Mouse (Mus musculus): ENCODE measurements around the gene Ccser2. TPM values are rescaled to one million over a fixed set of nuclear protein-coding genes. Genes with fewer than 3 reads are reported as not detected.

Ccser2 gene
- polyA plus RNA-seq, 1 experiment from 2014 or later: 58.2 TPM

GRCm38 (mm10) chr14:36868769-36869362 lies 99.7 kb downstream of the Ccser2 start:
- ATAC-seq (replicated peaks; ENCODE audit: extremely low read depth, insufficient read depth, low FRiP score): no peak
- H3K27ac ChIP-seq (ENCODE audit: low read length): no peak overlapping the region
- H3K27me3 ChIP-seq (ENCODE audit: control insufficient read depth, insufficient read depth, low read length): no peaks in the 10 kb centered on the region
- H3K4me3 ChIP-seq (ENCODE audit: low read length): no peak overlapping the region
- no peaks in the 10 kb centered on the region for H3K9me3 ChIP-seq (replicated peaks; ENCODE audit: control insufficient read depth, low read length)
- 69% methylated on average over 14 of the region's 14 CpGs for WGBS
- no peaks in the 10 kb centered on the region for H3K4me1 ChIP-seq (ENCODE audit: control insufficient read depth, insufficient read depth, low read length)
- H3K9ac ChIP-seq (ENCODE audit: low read length): no peak overlapping the region
- no peaks in the 10 kb centered on the region for H3K36me3 ChIP-seq (ENCODE audit: control insufficient read depth, insufficient read depth)
- H3K4me2 ChIP-seq (ENCODE audit: low read depth, low read length): no peak overlapping the region

GRCm38 (mm10) chr14:36866966-36867700 lies 101.4 kb downstream of the Ccser2 start:
- no peak for ATAC-seq (replicated peaks; ENCODE audit: extremely low read depth, insufficient read depth, low FRiP score)

GRCm38 (mm10) chr14:36863877-36864489 lies 104.6 kb downstream of the Ccser2 start:
- Histone ChIP-seq H3K27me3 (ENCODE audit: control insufficient read depth, insufficient read depth, low read length) (no peaks in the 10 kb centered on the region), H3K27ac (ENCODE audit: low read length) (no peak overlapping the region), H3K4me3 (ENCODE audit: low read length) (peak overlapping the region; percentile 46), H3K36me3 (ENCODE audit: control insufficient read depth, insufficient read depth) (no peaks in the 10 kb centered on the region), H3K9ac (ENCODE audit: low read length) (peak overlapping the region; percentile 51), H3K9me3 (replicated peaks; ENCODE audit: control insufficient read depth, low read length) (no peaks in the 10 kb centered on the region), H3K4me2 (ENCODE audit: low read depth, low read length) (peak overlapping the region; percentile 65), H3K4me1 (ENCODE audit: control insufficient read depth, insufficient read depth, low read length) (no peaks in the 10 kb centered on the region)
- 18% methylated on average over 15 of the region's 15 CpGs for WGBS
- peak; percentile 29 for ATAC-seq (replicated peaks; ENCODE audit: extremely low read depth, insufficient read depth, low FRiP score)

More at GRCm38 (mm10) chr14:36866966-36867700, 101.4 kb downstream of the Ccser2 start:
- Histone ChIP-seq H3K9ac (ENCODE audit: low read length) (no peak overlapping the region), H3K36me3 (ENCODE audit: control insufficient read depth, insufficient read depth) (no peaks in the 10 kb centered on the region), H3K4me1 (ENCODE audit: control insufficient read depth, insufficient read depth, low read length) (no peaks in the 10 kb centered on the region), H3K4me2 (ENCODE audit: low read depth, low read length) (no peak overlapping the region), H3K27ac (ENCODE audit: low read length) (no peak overlapping the region), H3K9me3 (replicated peaks; ENCODE audit: control insufficient read depth, low read length) (no peaks in the 10 kb centered on the region), H3K4me3 (ENCODE audit: low read length) (no peak overlapping the region), H3K27me3 (ENCODE audit: control insufficient read depth, insufficient read depth, low read length) (no peaks in the 10 kb centered on the region)
- WGBS: 17% methylated on average over 6 of the region's 6 CpGs

- no peaks in the 10 kb centered on the region for H3K9me3 ChIP-seq (replicated peaks; ENCODE audit: control insufficient read depth, low read length)
- no peaks in the 10 kb centered on the region for H3K27me3 ChIP-seq (ENCODE audit: control insufficient read depth, insufficient read depth, low read length)
- no peak overlapping the region for H3K27ac ChIP-seq (ENCODE audit: low read length)
- H3K36me3 ChIP-seq (ENCODE audit: control insufficient read depth, insufficient read depth): no peaks in the 10 kb centered on the region
- H3K4me3 ChIP-seq (ENCODE audit: low read length): no peak overlapping the region
- H3K4me2 ChIP-seq (ENCODE audit: low read depth, low read length): no peak overlapping the region
- no peak for ATAC-seq (replicated peaks; ENCODE audit: extremely low read depth, insufficient read depth, low FRiP score)
- H3K4me1 ChIP-seq (ENCODE audit: control insufficient read depth, insufficient read depth, low read length): no peaks in the 10 kb centered on the region
- WGBS: 18% methylated on average over 7 of the region's 7 CpGs
- H3K9ac ChIP-seq (ENCODE audit: low read length): no peak overlapping the region
Observed at GRCm38 (mm10) chr14:36862387-36862786, 106.2 kb downstream of the Ccser2 start.

- no peaks in the 10 kb centered on the region for H3K36me3 ChIP-seq (ENCODE audit: control insufficient read depth, insufficient read depth)
- no peak for ATAC-seq (replicated peaks; ENCODE audit: extremely low read depth, insufficient read depth, low FRiP score)
- H3K9ac ChIP-seq (ENCODE audit: low read length): no peak overlapping the region
- H3K9me3 ChIP-seq (replicated peaks; ENCODE audit: control insufficient read depth, low read length): no peaks in the 10 kb centered on the region
- no peaks in the 10 kb centered on the region for H3K27me3 ChIP-seq (ENCODE audit: control insufficient read depth, insufficient read depth, low read length)
- no peaks in the 10 kb centered on the region for H3K4me1 ChIP-seq (ENCODE audit: control insufficient read depth, insufficient read depth, low read length)
- no peak overlapping the region for H3K4me3 ChIP-seq (ENCODE audit: low read length)
- 50% methylated on average over 4 of the region's 4 CpGs for WGBS
- H3K4me2 ChIP-seq (ENCODE audit: low read depth, low read length): no peak overlapping the region
- H3K27ac ChIP-seq (ENCODE audit: low read length): no peak overlapping the region
Observed at GRCm38 (mm10) chr14:36858932-36859331, 109.6 kb downstream of the Ccser2 start.

GRCm38 (mm10) chr14:36852972-36853371 lies 115.6 kb downstream of the Ccser2 start:
- no peaks in the 10 kb centered on the region for H3K27me3 ChIP-seq (ENCODE audit: control insufficient read depth, insufficient read depth, low read length)
- 49% methylated on average over 4 of the region's 4 CpGs for WGBS
- H3K36me3 ChIP-seq (ENCODE audit: control insufficient read depth, insufficient read depth): no peaks in the 10 kb centered on the region
- H3K9ac ChIP-seq (ENCODE audit: low read length): no peak overlapping the region
- no peak for ATAC-seq (replicated peaks; ENCODE audit: extremely low read depth, insufficient read depth, low FRiP score)
- no peak overlapping the region for H3K27ac ChIP-seq (ENCODE audit: low read length)
- H3K4me1 ChIP-seq (ENCODE audit: control insufficient read depth, insufficient read depth, low read length): no peaks in the 10 kb centered on the region
- no peak overlapping the region for H3K4me2 ChIP-seq (ENCODE audit: low read depth, low read length)
- 0 out of 2 replicates have a peak, but pooled peaks cover 2% of the 10 kb centered on the region for H3K9me3 ChIP-seq (replicated peaks; ENCODE audit: control insufficient read depth, low read length)
- H3K4me3 ChIP-seq (ENCODE audit: low read length): no peak overlapping the region

- Histone ChIP-seq H3K4me3 (ENCODE audit: low read length) (no peak overlapping the region), H3K4me1 (ENCODE audit: control insufficient read depth, insufficient read depth, low read length) (no peaks in the 10 kb centered on the region), H3K9me3 (replicated peaks; ENCODE audit: control insufficient read depth, low read length) (0 out of 2 replicates have a peak, but pooled peaks cover 2% of the 10 kb centered on the region), H3K27ac (ENCODE audit: low read length) (no peak overlapping the region), H3K4me2 (ENCODE audit: low read depth, low read length) (no peak overlapping the region), H3K27me3 (ENCODE audit: control insufficient read depth, insufficient read depth, low read length) (no peaks in the 10 kb centered on the region), H3K9ac (ENCODE audit: low read length) (no peak overlapping the region), H3K36me3 (ENCODE audit: control insufficient read depth, insufficient read depth) (no peaks in the 10 kb centered on the region)
- no peak for ATAC-seq (replicated peaks; ENCODE audit: extremely low read depth, insufficient read depth, low FRiP score)
- WGBS: 7% methylated on average over 1 of the region's 1 CpGs
Observed at GRCm38 (mm10) chr14:36848860-36849259, 119.7 kb downstream of the Ccser2 start.

All from heart, embryonic 16.5 days (tissue).